Mouse (Mus musculus) heart, embryonic 14.5 days (tissue): Measurements from ENCODE around the gene Ttc39a. TPM values are rescaled to one million over a fixed set of nuclear protein-coding genes. Genes with fewer than 3 reads are reported as not detected.

Experiments used
- ATAC-seq: fragments of 200-750 bp; cut with Nextera tagmentation; 2 replicates; pipeline ENCODE4 v1.8.0; 2017; ENCODE audit warnings: low read depth, moderate TSS enrichment; ENCODE audit not compliant: insufficient number of reproducible peaks, insufficient read depth, low FRiP score
- H3K27ac ChIP-seq, 2 experiments: fragments of 200-500 bp in 1 of 2; fragments of 300-500 bp in 1 of 2; sonication (generic) in 1 of 2; replicated peaks in 1 of 2; 2 replicates each; pipeline ENCODE4 v1.5.1; 2012 to 2014; ENCODE audit warnings: low read depth in 2 of 2, low read length in 2 of 2, control low read depth in 1 of 2, mild to moderate bottlenecking in 1 of 2, mixed read lengths in 1 of 2; ENCODE audit not compliant: control insufficient read depth in 1 of 2, insufficient read depth in 1 of 2
- H3K27me3 ChIP-seq: fragments of 300-500 bp; sonication (generic); 2 replicates; pipeline ENCODE4 v1.6.1; 2014; ENCODE audit warnings: mild to moderate bottlenecking, low read length, control low read depth; ENCODE audit not compliant: control insufficient read depth, insufficient read depth
- H3K36me3 ChIP-seq: fragments of 300-500 bp; sonication (generic); 2 replicates; pipeline ENCODE4 v1.6.1; 2014; ENCODE audit warnings: mild to moderate bottlenecking, control low read depth, low read length, mixed read lengths; ENCODE audit not compliant: control insufficient read depth, insufficient read depth
- H3K4me1 ChIP-seq, 2 experiments: fragments of 200-500 bp in 1 of 2; fragments of 300-500 bp in 1 of 2; sonication (generic) in 1 of 2; 2 replicates each; pipeline ENCODE4 v1.6.1; 2012 to 2014; ENCODE audit warnings: low read length in 2 of 2, control low read depth in 1 of 2, mixed read lengths in 1 of 2; ENCODE audit not compliant: control insufficient read depth in 2 of 2, insufficient read depth in 2 of 2
- H3K4me2 ChIP-seq: fragments of 300-500 bp; sonication (generic); 2 replicates; pipeline ENCODE4 v1.6.1; 2014; ENCODE audit warnings: mild to moderate bottlenecking, low read length
- H3K4me3 ChIP-seq, 2 experiments: fragments of 200-500 bp in 1 of 2; fragments of 300-500 bp in 1 of 2; sonication (generic) in 1 of 2; 2 replicates each; pipeline ENCODE4 v1.5.1; 2012 to 2014; ENCODE audit warnings: low read length in 2 of 2, mild to moderate bottlenecking in 2 of 2, control low read depth in 1 of 2, low read depth in 1 of 2, moderate library complexity in 1 of 2; ENCODE audit not compliant: control insufficient read depth in 1 of 2, insufficient read depth in 1 of 2
- H3K9ac ChIP-seq: fragments of 300-500 bp; sonication (generic); 2 replicates; pipeline ENCODE4 v1.6.1; 2014; ENCODE audit warnings: mild to moderate bottlenecking, low read length
- H3K9me3 ChIP-seq: fragments of 300-500 bp; sonication (generic); 2 replicates; pipeline ENCODE4 v1.6.1; 2016; ENCODE audit warnings: low read length, control low read depth; ENCODE audit not compliant: control insufficient read depth
- WGBS: fragments of 180-500 bp; shearing (Covaris S2); extraction: QIAGEN DNeasy Blood & Tissue Kit; methylation state at CpG from one replicate; pipeline ENCODE4 v1.1.7; 2014; 5-methylcytosine and 5-hydroxymethylcytosine counted together
- polyA plus RNA-seq: library from polyadenylated mRNA; unstranded; fragments of >200 nt; fragmentation: Nextera tagmentation; extraction: Ambion mirVana; gene quantifications from 2 replicates; pipeline ENCODE4 v1.2.1, GENCODE M21; 2014

The Ttc39a gene
- polyA plus RNA-seq, 1 experiment from 2014 or later, result 7.7 TPM

GRCm38 (mm10) chr4:109460421-109461179, 54.2 kb downstream of the Ttc39a start:
- Histone ChIP-seq H3K4me2 (peak overlapping the region; percentile 51), H3K27ac (peak overlapping the region; percentile 94 to 97), H3K9me3 (no peaks in the 10 kb centered on the region), H3K36me3 (peaks cover 3% of the 10 kb centered on the region; the same call in 1 of the 2 replicates), H3K4me3 (no peak overlapping the region; a peak in 1 of 4 replicates), H3K27me3 (no peaks in the 10 kb centered on the region), H3K4me1 (peaks cover 3 to 35% of the 10 kb centered on the region in 2 experiments), H3K9ac (peak overlapping the region; percentile 64)
- peak; percentile 85 for ATAC-seq
- 11% methylated on average over 3 of the region's 3 CpGs for WGBS

- H3K27ac ChIP-seq, result no peak overlapping the region
- H3K9me3 ChIP-seq, result no peaks in the 10 kb centered on the region
- no peak overlapping the region for H3K4me3 ChIP-seq
- no peak overlapping the region for H3K4me2 ChIP-seq
- no peaks in the 10 kb centered on the region for H3K27me3 ChIP-seq
- no peak for ATAC-seq
- no peaks in the 10 kb centered on the region for H3K36me3 ChIP-seq
- H3K4me1 ChIP-seq, result peaks cover 3 to 26% of the 10 kb centered on the region in 2 experiments
- no peak overlapping the region for H3K9ac ChIP-seq
Observed at GRCm38 (mm10) chr4:109463892-109464291, 57.5 kb downstream of the Ttc39a start.

GRCm38 (mm10) chr4:109467687-109468086, 61.3 kb downstream of the Ttc39a start:
- no peak for ATAC-seq
- Histone ChIP-seq H3K27me3 (no peaks in the 10 kb centered on the region), H3K4me1 (peaks cover 0 to 13% of the 10 kb centered on the region in 2 experiments; a peak in 2 of 4 replicates), H3K36me3 (peaks cover 9% of the 10 kb centered on the region), H3K4me3 (no peak overlapping the region), H3K4me2 (no peak overlapping the region), H3K27ac (no peak overlapping the region), H3K9me3 (no peaks in the 10 kb centered on the region), H3K9ac (no peak overlapping the region)

DNA sequence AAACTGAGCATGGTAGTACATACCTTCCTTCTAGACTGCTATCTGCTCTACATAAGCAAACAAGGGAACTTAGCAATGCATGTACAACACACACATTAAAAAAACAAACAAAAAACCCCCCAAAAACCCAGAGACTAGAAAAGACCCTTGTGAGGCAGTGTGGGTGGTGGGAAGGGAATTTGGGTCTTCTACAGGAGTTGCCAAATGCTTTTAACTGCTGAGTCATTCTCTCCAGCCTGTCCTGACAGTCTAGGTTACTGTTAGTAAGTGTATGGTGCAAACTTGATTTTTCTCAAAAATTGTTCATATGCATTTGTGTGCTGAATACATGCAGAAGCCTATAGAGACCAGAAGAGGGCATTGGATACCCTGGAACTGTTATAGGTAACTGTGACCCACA, 65.2 kb downstream of the Ttc39a start:
- H3K27me3 ChIP-seq, result no peaks in the 10 kb centered on the region
- H3K4me3 ChIP-seq, result no peak overlapping the region
- no peak for ATAC-seq
- peaks cover 13% of the 10 kb centered on the region for H3K36me3 ChIP-seq
- H3K9me3 ChIP-seq, result no peaks in the 10 kb centered on the region
- no peak overlapping the region for H3K9ac ChIP-seq
- no peak overlapping the region for H3K4me2 ChIP-seq
- H3K27ac ChIP-seq, result no peak overlapping the region
- peaks cover 0 to 16% of the 10 kb centered on the region in 2 experiments; a peak in 3 of 4 replicates for H3K4me1 ChIP-seq

- no peak overlapping the region for H3K9ac ChIP-seq
- H3K9me3 ChIP-seq, result no peaks in the 10 kb centered on the region
- no peak overlapping the region for H3K4me3 ChIP-seq
- H3K27ac ChIP-seq, result no peak overlapping the region
- no peaks in the 10 kb centered on the region for H3K27me3 ChIP-seq
- H3K4me2 ChIP-seq, result no peak overlapping the region
- ATAC-seq, result no peak
- WGBS, result 84% methylated on average over 3 of the region's 3 CpGs
- peaks cover 0 to 16% of the 10 kb centered on the region in 2 experiments; a peak in 3 of 4 replicates for H3K4me1 ChIP-seq
- H3K36me3 ChIP-seq, result peaks cover 13% of the 10 kb centered on the region
Observed at GRCm38 (mm10) chr4:109472566-109472965, 66.1 kb downstream of the Ttc39a start.

DNA sequence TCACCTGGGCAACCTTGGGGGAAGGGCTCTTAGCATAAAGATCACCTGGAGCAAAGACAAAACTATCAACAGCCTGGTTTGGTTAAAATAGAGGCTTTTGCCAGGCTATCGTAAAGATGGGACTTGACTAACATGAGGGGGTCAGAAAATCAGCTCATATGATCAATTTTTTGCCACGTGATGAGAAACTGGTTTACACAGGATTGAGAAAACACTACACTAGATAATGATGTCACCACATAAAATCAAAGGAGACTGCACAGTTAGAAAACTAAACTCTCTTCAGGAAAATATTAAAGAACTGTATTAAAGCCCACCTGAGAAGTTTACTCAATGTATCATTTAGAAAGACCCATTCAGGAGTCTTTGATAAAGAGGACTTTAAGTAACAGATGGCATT, 68.7 kb downstream of the Ttc39a start:
- Histone ChIP-seq H3K36me3 (peaks cover 13% of the 10 kb centered on the region), H3K9me3 (no peaks in the 10 kb centered on the region), H3K27me3 (no peaks in the 10 kb centered on the region), H3K4me3 (peak overlapping the region; percentile 7 to 64; a peak in 3 of 4 replicates), H3K4me1 (peaks cover 0 to 16% of the 10 kb centered on the region in 2 experiments; a peak in 3 of 4 replicates), H3K4me2 (peak overlapping the region; percentile 77), H3K27ac (peak overlapping the region in 1 of 2 experiments; percentile 95; a peak in 1 of 4 replicates), H3K9ac (peak overlapping the region; percentile 97)
- no peak for ATAC-seq
- 38% methylated on average over 2 of the region's 2 CpGs for WGBS

- peak overlapping the region; percentile 64 to 99 for H3K4me3 ChIP-seq
- peak overlapping the region; percentile 95 to 97 for H3K27ac ChIP-seq
- H3K36me3 ChIP-seq, result peaks cover 13% of the 10 kb centered on the region
- H3K27me3 ChIP-seq, result no peaks in the 10 kb centered on the region
- peak; percentile 77 for ATAC-seq
- H3K9ac ChIP-seq, result peak overlapping the region; percentile 97
- H3K9me3 ChIP-seq, result no peaks in the 10 kb centered on the region
- peak overlapping the region; percentile 77 for H3K4me2 ChIP-seq
- under 1% methylated on average over 64 of the region's 68 CpGs for WGBS
- H3K4me1 ChIP-seq, result peaks cover 0 to 10% of the 10 kb centered on the region in 2 experiments; a peak in 3 of 4 replicates
Observed at GRCm38 (mm10) chr4:109475577-109476553, 69.4 kb downstream of the Ttc39a start.
